Mouse (Mus musculus) CD4-positive helper T cell, adult 2 months (primary cell): ENCODE results near the gene Hipk2.

Source experiments
- DNase-seq: peaks from one replicate; pipeline ENCODE4 v3.0.0-alpha.2; 2012; ENCODE audit warnings: low read depth, missing footprints, low spot score

Gene Hipk2

DNA sequence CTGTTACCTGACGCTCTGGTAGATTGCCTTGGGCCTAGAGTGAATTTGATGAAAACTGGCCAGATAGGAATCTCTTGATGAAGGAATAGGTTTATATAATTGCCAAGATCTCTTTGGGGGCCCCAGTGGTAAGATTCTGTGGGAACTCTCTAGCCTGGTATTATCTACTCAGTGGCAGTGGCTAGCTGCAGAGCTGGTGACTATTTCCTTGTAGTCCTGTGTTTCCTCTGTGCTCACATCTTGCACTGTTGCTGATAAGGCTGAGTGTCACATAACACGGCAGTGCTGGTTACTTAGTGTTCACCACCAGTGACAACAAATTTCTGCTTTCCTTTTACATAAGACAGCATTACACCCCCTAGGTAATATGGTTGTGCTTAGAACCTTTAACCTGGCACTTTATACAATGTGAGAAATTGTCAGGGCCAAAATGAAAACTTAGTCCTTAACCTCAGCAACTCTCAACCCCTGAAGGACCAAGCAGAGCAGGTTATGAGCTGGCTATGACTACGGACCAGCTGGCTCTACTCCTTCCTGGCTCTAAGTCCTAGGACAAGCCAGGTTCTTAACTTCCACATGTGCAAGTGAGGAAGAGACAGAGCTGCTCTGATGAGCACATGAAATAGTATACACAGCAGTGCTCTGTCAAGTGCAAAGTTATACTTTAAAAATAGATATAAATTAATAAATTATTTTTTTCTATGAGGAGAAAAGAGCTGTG, 80.7 kb downstream of the Hipk2 start:
- DNase-seq: no peak

DNA sequence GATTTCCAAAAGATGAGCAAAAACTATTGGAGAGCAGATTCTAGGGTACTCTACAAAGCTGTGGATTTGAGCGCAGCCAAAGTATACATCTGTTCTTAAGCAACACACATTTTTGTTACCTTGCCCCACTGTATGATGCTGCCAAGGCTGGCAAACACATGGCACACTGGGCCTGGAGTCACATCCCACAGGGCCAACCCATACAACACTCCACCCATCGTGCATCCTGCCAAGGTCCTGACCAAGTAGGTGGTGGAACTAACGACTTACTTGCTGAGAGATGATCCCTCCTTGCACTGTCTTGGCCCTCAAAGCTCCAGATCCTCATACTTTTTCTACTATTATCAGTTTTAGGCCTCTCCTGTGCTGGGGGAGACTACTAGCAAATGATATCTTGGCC, 83.0 kb downstream of the Hipk2 start:
- DNase-seq: no peak

DNA sequence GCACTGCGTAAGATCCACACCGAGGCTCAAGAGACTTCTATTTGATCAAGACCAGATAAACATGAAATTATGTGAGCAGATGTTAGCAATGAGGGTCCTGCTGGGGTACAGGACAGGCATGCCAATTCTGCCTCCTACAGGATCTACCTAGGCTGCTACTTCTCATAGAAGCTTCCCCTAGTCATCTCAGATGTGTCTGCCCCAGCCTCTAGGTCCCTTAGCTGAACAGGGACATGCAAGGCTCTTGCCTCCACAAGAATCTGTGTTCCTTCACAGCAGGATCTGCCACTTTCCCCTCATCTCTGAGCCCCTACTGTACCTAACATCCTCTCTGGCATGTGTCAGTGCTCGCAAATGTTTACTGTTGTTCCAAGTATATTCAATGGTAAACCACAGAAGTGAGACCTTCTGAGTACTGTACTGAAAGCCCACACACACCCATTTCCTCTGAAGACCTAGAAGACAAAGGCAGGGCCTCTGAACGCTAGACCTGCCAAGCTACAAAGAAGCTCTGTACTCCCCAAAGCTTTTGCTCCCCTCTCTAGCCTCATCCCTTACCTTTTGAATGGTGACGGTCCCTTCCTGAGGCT, 86.6 kb downstream of the Hipk2 start:
- peak; percentile 59 for DNase-seq

DNA sequence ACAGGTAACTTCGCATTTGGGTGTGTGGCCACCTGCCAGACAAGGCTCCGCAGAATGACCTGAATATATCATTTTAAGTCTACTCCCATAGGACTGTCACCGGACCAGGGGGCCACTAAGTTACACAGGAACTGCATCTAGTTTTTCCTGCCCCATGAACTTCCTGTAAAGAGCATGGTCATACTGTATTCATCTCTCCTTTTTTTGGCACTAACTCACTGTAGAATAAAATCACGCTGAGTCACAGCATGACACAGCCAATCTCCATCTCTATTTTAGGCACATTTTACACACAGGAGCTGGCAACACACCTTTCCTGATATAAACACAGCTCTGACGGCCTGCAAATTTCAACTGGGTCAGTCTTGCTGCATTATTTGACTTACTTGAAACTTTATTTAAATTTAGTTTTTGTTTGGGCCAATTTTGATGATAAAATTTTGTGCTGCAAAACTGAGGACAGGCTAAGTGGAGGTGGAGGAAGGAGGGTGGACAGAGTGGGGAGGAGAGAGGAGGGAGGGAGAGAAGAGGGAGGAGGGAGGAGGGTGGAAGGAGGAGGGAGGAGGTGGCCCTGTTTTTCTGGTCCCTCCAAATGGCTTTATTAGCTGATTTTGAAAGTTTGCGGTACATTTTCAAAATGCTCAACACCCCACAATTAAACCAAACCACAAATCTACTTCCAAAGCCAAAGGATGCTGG, 88.0 kb downstream of the Hipk2 start:
- DNase-seq: no peak

DNA sequence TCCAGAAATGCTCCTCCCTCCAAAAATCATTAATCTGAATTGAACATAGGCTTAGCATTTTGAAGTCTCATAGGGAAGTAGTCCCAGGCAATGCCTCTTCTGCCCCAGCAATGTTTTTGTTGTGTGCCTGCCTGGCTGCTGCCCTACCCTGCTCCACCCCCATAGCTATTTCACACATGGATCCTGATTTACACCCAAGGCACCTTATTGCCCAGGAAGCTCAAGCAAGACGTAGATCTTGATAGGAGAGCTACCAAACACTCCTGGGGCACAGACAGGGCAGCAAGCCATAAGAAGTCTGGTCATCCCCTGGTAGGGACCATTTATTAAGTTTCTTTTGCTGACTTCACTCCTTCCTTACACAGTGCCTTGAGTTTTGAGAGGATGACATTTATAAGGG, 88.8 kb downstream of the Hipk2 start:
- DNase-seq: no peak

DNA sequence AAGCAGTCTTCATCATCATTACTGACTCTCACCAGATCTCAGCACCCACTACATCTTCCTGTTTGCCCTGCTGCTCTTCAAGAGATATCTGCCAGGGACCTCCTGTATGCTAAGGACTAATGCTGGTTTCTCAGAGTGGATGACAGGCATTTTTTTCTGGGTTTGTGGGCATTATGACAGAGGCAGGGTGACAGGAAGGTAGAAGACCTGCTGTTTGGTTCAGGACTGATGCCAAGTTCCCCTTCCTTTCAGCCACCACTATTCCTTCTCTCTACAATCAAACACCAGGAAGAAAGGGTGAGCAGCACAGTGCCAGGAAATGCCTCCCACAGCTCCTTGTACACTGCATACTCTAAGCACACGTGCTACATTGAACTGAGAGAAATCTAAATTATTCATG, 90.2 kb downstream of the Hipk2 start:
- DNase-seq: no peak

DNA sequence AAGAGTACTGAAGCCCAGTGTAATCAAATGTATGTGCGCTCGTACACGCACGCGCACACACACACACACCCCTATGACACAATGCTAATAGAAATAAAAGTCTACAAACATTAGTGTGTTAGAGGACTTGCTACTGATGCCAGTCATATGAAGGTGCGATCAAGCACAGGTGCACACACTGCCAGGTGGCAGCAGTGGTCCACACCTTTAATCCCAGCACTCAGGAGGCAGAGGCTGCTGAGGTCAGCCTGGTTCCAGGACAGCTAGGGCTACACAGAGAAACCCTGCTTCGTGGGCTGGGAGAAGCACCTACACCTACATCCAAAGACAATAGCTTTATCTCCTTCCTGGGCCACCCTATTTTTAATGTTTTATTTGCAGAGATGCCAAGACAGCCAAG, 96.6 kb downstream of the Hipk2 start:
- DNase-seq: no peak

DNA sequence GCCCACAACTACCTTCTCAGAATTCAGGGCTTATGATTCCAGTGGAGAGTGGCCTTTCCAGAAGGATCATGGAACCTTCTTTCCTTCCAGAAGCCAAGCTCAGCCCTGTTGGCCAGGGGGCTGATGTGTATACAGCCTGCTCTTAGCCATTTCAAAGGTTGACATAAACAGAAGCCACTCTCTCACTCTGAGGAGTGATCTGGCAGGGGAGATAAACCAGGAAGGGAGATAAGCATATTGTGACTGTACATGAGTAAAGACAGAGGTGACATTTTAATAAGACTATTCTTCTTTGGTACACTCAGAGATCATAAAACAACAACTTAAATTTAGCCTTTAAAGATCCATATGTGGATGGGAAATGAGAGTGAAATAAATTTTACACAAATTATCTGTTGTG, 97.1 kb downstream of the Hipk2 start:
- DNase-seq: no peak

DNA sequence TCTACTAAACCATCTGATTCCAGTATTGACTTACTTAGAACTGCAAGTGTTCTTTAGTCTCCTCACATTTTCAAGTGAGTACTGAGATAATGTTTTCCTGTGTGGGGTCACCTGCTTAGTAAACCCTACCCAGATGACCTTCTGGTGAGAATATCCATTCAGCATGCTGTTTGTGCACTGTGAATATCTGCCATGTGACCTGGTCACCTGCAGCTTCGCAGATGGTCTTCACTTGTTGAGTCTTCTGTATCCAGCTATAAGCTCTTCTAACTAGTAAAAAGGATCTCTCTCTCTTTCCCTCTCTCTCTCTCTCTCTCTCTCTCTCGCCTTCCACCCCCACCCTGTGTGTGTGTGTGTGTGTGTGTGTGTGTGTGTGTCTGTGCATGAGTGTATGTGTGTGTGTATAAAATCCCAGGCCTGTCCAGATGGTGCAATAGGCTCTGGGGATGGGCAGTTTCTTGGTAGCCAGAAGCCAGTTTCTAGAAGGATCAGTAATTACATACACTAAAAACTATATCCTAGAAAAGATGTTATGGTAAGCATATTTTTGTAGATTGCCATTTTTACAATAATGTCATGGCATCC, 99.9 kb downstream of the Hipk2 start:
- DNase-seq: no peak

DNA sequence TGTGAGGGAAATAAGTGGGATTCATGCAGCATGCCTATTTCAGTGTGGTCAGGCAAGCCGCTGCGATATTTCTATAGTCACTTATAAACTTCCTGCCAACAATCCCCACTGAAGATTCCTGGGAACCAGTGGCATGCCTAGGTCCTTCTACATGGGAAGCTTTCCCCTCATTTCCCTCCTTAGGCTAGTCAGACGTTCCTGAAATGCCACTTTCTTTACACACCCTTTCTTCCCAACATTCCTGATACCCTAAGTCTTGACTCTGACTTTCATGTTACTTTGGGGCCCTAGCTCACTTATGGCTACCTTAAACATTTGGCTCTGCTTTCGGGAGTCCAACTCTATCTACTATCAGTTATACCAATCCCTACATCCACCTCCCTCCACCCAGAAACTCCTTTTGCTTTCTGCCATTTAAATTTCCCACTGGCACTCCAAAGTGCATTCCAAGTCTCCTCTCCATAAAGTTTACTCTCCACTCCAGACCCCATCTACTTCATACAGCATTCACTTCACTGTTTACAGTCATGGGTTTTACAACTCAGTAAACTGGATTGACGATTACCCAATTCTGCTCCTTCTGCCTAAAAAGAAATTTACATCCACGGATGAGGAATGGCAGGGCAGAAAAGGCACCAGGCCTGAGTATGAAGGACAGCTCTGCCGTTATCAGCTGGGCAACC, 103.0 kb downstream of the Hipk2 start:
- no peak for DNase-seq

DNA sequence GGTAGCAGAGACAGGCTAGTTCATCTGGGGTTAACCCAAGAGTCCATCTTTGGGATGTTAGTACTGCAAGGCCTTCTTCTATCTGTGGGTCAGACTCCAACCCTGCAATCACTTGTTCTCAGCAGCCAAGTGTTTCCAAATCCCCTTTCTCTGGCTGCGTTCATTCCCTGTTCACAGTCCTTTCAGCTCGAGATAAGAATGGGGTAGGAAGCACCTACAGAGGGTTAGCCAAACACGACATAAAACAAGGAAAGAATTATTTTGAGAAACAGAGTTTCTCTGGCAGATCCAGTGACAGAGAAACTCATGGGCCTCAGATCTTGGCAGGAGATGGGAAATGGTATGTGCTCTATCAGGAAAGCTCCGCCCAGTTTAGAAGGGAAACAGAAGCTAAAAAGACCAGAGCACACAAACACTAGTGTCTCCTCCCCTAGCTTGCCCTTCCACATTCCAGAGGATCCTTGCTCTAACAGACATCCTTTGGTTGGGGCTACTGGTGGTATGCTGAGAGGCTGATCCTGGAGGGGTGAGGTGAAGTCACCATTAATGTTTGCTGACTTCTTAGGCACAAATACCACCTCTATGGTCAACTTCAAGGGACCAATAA, 104.8 kb downstream of the Hipk2 start:
- no peak for DNase-seq

DNA sequence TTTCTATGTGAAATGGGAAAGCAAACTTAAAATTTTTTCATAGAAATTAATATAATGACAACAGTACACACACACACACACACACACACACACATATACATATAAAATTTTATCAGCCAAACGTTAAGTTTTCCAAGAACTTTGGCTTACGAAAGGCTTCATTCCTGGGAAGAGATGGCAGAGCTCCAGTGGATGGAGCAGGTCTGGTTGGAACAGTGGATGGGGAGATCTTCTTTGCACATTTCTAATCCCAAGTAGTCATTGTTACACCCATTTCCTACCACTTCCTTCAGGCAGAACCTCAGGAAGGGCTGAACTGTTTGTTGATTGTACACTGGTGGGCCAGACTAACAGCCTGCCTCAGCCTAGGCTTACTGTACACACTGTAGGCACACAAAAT, 106.3 kb downstream of the Hipk2 start:
- DNase-seq: no peak

DNA sequence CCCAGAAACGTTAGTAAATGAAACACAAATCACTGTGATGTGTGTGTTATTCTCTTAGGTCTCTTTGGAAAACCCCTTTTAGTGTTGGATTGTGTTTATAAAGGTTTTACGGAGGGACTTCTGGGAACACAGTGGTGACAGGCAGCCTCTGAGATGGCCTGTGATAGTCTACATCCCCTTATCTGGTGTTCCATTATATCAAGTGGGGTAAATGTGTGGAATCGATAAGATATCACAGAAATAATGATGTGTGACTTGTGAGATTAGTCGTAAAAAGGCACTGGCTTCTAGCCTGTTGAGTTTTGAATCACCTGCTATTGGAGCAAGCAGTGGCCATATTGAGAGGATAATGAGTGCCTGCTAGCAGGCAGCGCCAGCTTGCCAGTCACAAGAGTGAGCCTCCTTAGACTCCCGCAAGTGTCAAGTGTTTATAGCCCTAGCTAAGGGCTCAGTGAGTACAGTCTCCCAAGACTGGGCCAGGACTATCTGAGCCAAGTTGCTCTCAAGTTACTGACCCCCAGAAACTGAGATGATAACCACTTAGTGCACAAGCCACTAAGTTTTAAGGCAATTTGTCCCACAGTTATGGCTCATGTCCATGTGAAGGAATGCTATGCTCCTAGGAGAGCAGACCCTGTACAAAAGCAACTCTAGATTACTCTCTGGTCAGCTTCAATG, 113.2 kb downstream of the Hipk2 start:
- no peak for DNase-seq

DNA sequence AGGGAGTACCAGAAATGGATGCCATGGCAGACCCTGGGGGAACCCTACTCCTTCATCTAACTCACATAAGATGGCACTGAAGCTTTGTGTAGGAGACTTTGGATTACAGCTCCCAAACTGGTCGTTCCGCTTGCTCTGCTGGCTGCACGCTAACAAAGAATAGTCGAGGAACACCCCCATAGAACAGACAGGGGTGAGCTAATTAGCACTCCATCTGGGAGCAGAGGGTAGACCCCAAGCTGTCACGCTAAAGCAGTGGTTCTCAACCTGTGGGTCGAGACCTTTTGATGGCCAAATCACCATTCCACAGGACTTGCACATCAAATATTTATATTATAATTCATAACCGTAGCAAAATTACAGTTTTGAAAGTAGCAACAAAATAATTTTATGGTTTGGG, 114.0 kb downstream of the Hipk2 start:
- DNase-seq: no peak

DNA sequence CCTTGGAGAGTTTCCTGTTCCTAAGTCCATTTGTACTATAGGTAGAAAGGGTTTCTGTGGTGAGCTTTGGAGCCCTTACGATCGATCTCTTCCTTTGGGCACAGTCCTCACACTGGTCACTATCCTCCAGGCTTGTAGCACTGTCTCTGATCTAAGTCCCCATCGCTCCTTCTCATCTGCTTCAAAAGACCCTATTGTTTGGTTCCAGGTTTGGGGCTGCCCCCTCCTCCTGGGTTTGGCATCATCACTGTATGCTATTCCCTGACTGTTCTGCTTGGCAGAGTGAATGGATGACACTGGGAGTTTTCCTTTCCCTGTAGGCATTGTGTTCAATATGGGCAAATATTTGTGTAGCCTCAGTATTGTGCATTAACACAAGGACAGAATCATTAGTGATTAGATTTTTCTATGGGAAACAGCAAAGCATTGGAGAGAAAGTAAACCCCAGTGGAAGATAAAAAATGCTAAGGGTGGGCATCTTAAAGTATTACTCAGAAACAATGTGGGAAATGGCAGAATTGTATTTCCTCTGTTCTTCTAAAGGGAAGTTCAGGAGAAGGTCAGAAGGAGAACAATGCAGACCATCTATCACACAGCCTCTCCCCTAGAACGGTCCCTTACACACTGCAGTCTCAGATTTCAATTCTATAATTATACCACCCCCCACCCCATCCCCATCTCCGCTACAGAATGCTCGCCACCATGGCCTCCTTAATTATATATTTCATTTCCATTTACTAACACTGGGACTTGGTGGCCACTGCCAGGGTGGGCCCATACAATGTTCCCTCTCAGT, 114.9 kb downstream of the Hipk2 start:
- DNase-seq: no peak

DNA sequence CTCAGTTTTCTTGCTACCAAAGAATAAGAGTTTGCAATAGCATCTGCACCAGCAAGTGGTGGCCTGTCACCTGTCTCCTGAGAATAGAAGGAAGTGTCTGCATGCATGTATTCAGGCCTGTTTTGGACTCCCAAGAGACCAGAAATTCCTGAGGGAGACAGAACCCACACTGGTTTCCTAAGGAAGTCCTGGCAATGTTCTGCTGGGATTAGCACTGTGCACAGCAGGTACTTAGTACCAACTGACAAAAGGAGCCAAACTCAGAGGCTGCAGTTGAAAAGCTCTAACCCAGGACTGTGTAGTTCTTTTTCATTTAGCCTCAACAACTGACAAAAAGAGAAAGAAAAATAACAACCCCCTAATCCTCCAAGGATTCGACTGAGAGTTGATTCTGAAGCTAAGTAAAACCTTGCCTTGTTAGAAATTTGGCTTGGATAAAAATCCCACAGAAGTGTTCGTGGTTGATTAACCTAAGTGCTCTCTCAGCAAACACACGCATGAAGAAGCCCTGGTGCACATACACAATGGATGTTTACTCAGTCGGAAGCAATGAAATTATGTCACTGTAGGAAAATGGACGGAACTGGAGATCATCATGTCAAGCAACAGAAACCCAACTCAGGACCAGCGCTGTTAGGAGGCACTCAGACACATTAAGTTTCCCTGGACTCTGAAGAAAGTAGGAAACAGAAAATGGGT, 115.9 kb downstream of the Hipk2 start:
- no peak for DNase-seq

DNA sequence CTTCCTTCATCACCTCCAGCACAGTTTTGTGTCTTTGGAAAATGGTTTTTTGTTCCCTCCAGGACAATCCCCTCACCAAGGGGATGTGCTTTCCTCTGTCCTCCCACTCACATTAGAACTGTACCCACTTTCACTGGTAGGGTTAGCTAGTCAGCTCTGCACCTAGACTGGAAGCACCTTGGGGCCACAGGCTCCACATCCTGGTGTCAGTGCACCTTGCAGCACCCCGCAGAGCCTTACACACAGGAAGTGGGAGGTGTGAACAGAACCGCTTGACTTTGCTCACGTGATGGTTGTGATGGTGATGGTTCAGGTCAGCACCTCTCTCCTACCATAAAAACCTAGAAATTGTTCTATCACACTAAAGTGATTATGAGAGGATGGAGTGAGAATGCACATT, 116.8 kb downstream of the Hipk2 start:
- DNase-seq: peak; percentile 43

DNA sequence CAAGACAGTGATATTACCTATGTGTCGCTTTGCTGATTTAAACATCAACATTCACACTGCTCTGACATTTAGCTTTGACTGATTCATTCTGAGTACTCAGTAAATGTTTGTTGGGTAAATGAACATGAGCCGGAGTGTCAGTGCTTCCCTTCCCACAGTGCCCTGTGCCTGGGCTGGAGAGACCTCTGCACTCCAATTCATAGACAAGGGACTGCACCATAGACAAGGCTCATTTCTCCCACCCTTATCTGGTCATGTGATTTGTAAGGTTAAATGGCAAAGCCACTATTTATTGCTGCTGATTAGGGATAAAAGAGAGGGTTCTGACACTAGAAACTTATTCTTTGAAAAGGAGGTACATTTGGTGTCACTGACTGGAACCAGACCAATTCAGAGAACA, 118.4 kb downstream of the Hipk2 start:
- no peak for DNase-seq

DNA sequence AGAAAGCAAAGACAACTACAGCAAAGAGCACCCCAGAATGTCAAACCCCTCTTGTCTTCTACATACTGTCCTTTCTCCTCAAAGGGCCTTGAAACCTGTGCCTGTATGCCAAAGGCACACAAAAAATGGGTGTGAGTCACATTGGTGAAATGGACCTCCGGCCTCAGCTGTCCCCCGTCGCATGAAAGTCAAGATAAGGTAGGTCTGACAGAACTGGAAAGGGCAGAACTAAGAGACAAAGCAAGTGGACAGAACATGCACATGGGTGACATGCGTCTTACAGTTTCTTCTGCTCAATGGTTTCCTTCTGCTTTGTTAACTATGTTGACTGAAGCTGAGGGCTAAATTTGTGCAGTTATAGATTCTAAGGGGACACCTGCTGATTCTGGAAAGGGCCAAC, 119.0 kb downstream of the Hipk2 start:
- no peak for DNase-seq

DNA sequence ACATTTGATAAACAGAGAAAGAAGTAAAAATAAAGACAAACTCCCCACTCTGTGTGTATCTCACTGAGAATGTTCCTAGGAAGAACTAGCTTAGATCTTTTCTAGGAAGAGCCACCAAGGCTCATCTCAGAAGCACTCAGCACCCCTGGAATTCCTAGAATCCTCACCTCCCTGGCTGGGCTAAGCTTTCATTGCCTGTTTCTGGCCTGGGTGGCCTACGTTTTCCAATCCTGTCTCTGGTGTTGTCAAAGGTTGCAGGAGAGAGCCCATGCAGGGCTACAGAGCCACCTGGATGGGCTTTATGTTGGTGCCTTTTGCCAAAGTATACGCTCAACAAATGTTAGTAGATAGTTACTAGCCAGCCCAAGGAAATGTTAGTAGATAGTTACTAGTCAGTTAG, 120.0 kb downstream of the Hipk2 start:
- no peak for DNase-seq
